Mouse (Mus musculus): ENCODE measurements around the gene Gm10118. TPM values are rescaled to one million over a fixed set of nuclear protein-coding genes. Genes with fewer than 3 reads are reported as not detected.

The Gm10118 gene
- polyA plus RNA-seq, 1 experiment from 2014 or later, result 0.05 TPM

DNA sequence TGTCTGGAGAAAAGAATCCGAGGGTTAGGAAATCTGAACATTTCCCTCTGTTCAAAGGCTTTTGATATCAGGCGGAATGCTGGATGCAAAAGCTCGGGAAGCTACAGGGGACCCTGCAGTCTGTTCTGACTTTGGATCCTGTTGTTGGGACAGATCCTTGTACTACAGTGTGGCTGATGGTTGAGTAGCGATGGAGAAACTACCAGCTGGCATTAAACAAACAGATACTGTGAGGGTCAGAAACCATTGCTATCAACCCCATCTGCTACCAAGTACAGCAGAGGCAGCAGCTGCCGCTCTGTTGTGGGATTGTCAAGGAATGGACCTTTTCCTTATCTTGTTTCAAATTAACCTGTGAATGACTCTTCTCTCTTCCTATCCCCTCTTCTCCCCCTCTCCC lies 6.7 kb upstream of the Gm10118 start:
- Histone ChIP-seq H3K4me3 (replicated peaks; ENCODE audit: low read depth, low read length) (no peak overlapping the region), H3K9me3 (replicated peaks; ENCODE audit: low read length) (no peaks in the 10 kb centered on the region), H3K4me1 (replicated peaks; ENCODE audit: insufficient read depth, low read length) (no peaks in the 10 kb centered on the region), H3K9ac (ENCODE audit: low read depth, low read length) (no peak overlapping the region), H3K36me3 (ENCODE audit: insufficient read depth, low read length) (no peaks in the 10 kb centered on the region), H3K4me2 (ENCODE audit: low read length) (no peak overlapping the region), H3K27ac (no peak overlapping the region), H3K27me3 (ENCODE audit: insufficient read depth, low read length) (no peaks in the 10 kb centered on the region)
- ATAC-seq (replicated peaks; ENCODE audit: low FRiP score, low read depth) (no peak), DNase-seq (ENCODE audit: low spot score) (no peak)
- WGBS, result 75% methylated on average over 5 of the region's 5 CpGs
- TF ChIP-seq CTCF (IDR thresholded peaks at IDR 0.05; ENCODE audit: low read depth), result no peak

DNA sequence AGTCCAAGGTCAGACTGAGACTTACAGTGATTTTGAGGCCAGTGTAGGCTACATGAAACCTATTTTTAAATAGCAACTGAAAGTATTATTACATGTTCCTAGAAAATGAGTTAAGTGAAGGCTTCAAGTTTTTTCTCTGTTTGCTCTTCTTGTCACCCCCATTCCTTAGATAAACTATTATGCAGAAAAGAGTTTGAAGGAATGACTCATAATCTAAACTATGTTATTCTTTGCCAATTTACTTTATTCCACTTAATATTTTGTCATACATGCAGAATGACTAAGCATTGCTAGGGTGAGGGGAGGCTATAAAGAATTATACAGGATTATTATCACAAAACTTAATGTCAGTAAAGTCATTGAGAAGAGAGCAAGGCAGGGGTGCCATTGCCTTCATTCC lies 18.4 kb downstream of the Gm10118 start:
- H3K9me3 ChIP-seq (replicated peaks; ENCODE audit: low read length), result no peaks in the 10 kb centered on the region
- TF ChIP-seq CTCF (IDR thresholded peaks at IDR 0.05; ENCODE audit: low read depth), result no peak

DNA sequence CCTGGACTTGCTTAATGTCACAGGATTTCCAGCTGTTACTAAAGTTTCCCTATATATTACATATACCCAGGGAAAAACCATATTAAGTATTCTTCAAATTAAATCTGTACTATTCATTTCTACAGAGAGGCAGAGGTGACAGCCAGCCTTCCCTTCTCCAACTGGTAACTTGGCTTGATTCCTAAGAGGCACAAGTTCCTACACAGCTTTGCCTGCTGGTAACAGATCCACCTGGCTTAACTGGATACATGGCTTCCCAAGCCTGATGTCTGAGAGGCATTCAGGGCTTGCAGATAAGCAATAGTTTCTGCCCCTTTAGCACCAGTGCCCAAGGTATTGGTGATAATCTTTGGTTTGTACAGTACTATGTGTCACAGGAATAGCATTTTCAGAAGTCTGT lies 27.3 kb downstream of the Gm10118 start:
- no peaks in the 10 kb centered on the region for H3K36me3 ChIP-seq (ENCODE audit: insufficient read depth, low read length)
- H3K4me1 ChIP-seq (replicated peaks; ENCODE audit: insufficient read depth, low read length), result no peaks in the 10 kb centered on the region
- no peak for TF ChIP-seq CTCF (IDR thresholded peaks at IDR 0.05; ENCODE audit: low read depth)
- DNase-seq (ENCODE audit: low spot score), result no peak
- no peak overlapping the region for H3K27ac ChIP-seq
- no peaks in the 10 kb centered on the region for H3K9me3 ChIP-seq (replicated peaks; ENCODE audit: low read length)
- no peak overlapping the region for H3K4me2 ChIP-seq (ENCODE audit: low read length)
- no peaks in the 10 kb centered on the region for H3K27me3 ChIP-seq (ENCODE audit: insufficient read depth, low read length)
- no peak overlapping the region for H3K4me3 ChIP-seq (replicated peaks; ENCODE audit: low read depth, low read length)
- ATAC-seq (replicated peaks; ENCODE audit: low FRiP score, low read depth), result no peak
- no peak overlapping the region for H3K9ac ChIP-seq (ENCODE audit: low read depth, low read length)

More for the DNA sequence above, 18.4 kb downstream of the Gm10118 start:
- no peak for ATAC-seq (replicated peaks; ENCODE audit: low FRiP score, low read depth)
- H3K4me3 ChIP-seq (replicated peaks; ENCODE audit: low read depth, low read length), result no peak overlapping the region
- no peaks in the 10 kb centered on the region for H3K36me3 ChIP-seq (ENCODE audit: insufficient read depth, low read length)
- H3K27ac ChIP-seq, result no peak overlapping the region
- H3K9ac ChIP-seq (ENCODE audit: low read depth, low read length), result no peak overlapping the region
- H3K4me2 ChIP-seq (ENCODE audit: low read length), result no peak overlapping the region
- DNase-seq (ENCODE audit: low spot score), result no peak
- H3K27me3 ChIP-seq (ENCODE audit: insufficient read depth, low read length), result no peaks in the 10 kb centered on the region
- no peaks in the 10 kb centered on the region for H3K4me1 ChIP-seq (replicated peaks; ENCODE audit: insufficient read depth, low read length)

DNA sequence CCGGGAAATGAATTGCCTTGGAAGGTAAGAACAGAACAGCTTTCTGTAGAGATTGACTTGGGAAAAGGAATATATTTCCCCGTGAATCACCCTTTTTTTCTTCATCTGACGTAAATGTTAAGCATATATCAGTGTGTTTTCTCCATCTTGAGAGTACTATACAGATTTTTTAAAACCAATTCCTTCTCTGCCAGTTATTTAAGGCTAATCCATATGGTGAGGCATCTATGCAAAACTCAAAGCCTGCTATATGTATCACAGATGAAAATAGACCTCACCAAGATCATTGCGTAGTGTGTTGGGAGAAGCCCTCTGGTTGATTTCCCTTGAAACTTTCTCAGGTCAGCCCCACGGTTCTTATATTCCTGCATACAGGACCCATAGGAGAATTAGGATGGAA lies 32.6 kb downstream of the Gm10118 start:
- Histone ChIP-seq H3K27ac (no peak overlapping the region), H3K4me1 (replicated peaks; ENCODE audit: insufficient read depth, low read length) (no peaks in the 10 kb centered on the region), H3K36me3 (ENCODE audit: insufficient read depth, low read length) (no peaks in the 10 kb centered on the region), H3K4me3 (replicated peaks; ENCODE audit: low read depth, low read length) (no peak overlapping the region), H3K4me2 (ENCODE audit: low read length) (no peak overlapping the region), H3K9me3 (replicated peaks; ENCODE audit: low read length) (no peaks in the 10 kb centered on the region), H3K27me3 (ENCODE audit: insufficient read depth, low read length) (no peaks in the 10 kb centered on the region), H3K9ac (ENCODE audit: low read depth, low read length) (no peak overlapping the region)
- DNase-seq (ENCODE audit: low spot score) (no peak), ATAC-seq (replicated peaks; ENCODE audit: low FRiP score, low read depth) (no peak)
- no peak for TF ChIP-seq CTCF (IDR thresholded peaks at IDR 0.05; ENCODE audit: low read depth)
- WGBS, result 90% methylated on average over 5 of the region's 5 CpGs

DNA sequence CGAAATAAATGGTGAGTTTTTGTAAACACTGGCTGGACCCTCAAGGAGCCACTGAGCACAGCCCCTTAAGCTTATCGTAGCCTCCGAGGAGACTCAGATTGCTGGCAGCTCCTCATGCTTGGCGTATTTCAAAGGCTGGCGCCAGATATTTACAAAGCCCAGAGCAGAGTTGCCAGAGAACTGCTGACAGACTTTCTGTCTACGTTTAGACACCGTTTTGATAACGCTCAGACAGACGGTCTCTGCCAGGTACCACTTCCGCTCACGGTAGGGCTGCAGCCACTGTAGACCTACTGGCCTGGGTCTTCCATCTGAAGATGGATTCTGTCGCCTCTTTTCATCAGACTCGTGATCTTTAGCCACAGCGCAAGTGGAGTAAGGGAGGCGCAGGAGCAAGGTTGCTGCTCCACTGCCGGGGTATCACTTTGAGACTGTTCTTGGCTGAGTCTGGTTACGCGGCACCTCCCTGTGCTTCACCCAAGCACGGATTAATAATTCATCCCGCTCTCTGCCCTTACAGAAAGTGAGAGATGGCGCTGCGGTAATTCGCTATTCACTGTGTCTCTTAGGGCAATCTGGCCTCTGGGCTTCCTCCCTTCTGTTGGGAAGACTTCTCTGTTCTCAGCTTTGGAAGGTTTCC lies 40.7 kb downstream of the Gm10118 start:
- Histone ChIP-seq H3K27me3 (ENCODE audit: insufficient read depth, low read length) (no peaks in the 10 kb centered on the region), H3K4me2 (ENCODE audit: low read length) (no peak overlapping the region), H3K9ac (ENCODE audit: low read depth, low read length) (no peak overlapping the region), H3K4me3 (replicated peaks; ENCODE audit: low read depth, low read length) (no peak overlapping the region), H3K27ac (no peak overlapping the region), H3K9me3 (replicated peaks; ENCODE audit: low read length) (no peaks in the 10 kb centered on the region), H3K36me3 (ENCODE audit: insufficient read depth, low read length) (no peaks in the 10 kb centered on the region), H3K4me1 (replicated peaks; ENCODE audit: insufficient read depth, low read length) (no peaks in the 10 kb centered on the region)
- DNase-seq (ENCODE audit: low spot score), result no peak
- no peak for ATAC-seq (replicated peaks; ENCODE audit: low FRiP score, low read depth)
- WGBS, result 80% methylated on average over 23 of the region's 23 CpGs
- TF ChIP-seq CTCF (IDR thresholded peaks at IDR 0.05; ENCODE audit: low read depth), result no peak

DNA sequence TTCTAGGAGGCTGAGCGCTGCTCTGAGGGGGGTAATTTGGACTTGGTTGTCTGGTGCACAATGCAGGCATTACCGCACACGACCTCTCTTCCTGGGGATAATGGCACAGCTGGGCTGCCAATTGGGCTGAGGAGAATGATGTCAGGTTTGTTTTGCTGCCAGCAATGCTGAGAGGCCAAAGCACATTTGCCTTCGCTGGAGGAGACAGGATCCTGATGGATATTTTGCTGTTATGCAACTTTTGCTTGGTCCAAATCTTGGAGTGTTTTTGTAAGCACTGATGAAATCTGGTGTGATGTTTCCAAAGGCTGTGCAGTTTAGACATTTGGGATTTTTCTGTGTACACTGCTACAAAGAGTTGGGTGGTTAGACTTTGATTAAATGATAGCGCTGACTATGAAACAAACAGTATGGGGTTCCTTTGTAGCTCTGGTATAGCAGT lies 46.8 kb downstream of the Gm10118 start:
- Histone ChIP-seq H3K36me3 (ENCODE audit: insufficient read depth, low read length) (no peaks in the 10 kb centered on the region), H3K27ac (no peak overlapping the region), H3K27me3 (ENCODE audit: insufficient read depth, low read length) (no peaks in the 10 kb centered on the region), H3K9ac (ENCODE audit: low read depth, low read length) (no peak overlapping the region), H3K4me1 (replicated peaks; ENCODE audit: insufficient read depth, low read length) (no peaks in the 10 kb centered on the region), H3K9me3 (replicated peaks; ENCODE audit: low read length) (no peaks in the 10 kb centered on the region), H3K4me3 (replicated peaks; ENCODE audit: low read depth, low read length) (no peak overlapping the region), H3K4me2 (ENCODE audit: low read length) (no peak overlapping the region)
- no peak for ATAC-seq (replicated peaks; ENCODE audit: low FRiP score, low read depth)
- WGBS, result 80% methylated on average over 5 of the region's 5 CpGs
- no peak for DNase-seq (ENCODE audit: low spot score)
- no peak for TF ChIP-seq CTCF (IDR thresholded peaks at IDR 0.05; ENCODE audit: low read depth)

Other genes with a start within 250 kb of the Gm10118 start
- gene Lrrtm3, start 162.8 kb upstream of the Gm10118 start, polyA plus RNA-seq (2015; fragmentation: Nextera tagmentation; extraction: Ambion mirVana), result 0.38 and 0.43 TPM in 2 replicates